Mouse (Mus musculus) heart, embryonic 14.5 days (tissue): ENCODE results near the gene Maml3. TPM values are rescaled to one million over a fixed set of nuclear protein-coding genes. Genes with fewer than 3 reads are reported as not detected.

Experiments used
- ATAC-seq: fragments of 200-750 bp; cut with Nextera tagmentation; 2 replicates; pipeline ENCODE4 v1.8.0; 2017; ENCODE audit warnings: low read depth, moderate TSS enrichment; ENCODE audit not compliant: insufficient number of reproducible peaks, insufficient read depth, low FRiP score
- H3K27ac ChIP-seq, 2 experiments: fragments of 200-500 bp in 1 of 2; fragments of 300-500 bp in 1 of 2; sonication (generic) in 1 of 2; replicated peaks in 1 of 2; 2 replicates each; pipeline ENCODE4 v1.5.1; 2012 to 2014; ENCODE audit warnings: low read depth in 2 of 2, low read length in 2 of 2, control low read depth in 1 of 2, mild to moderate bottlenecking in 1 of 2, mixed read lengths in 1 of 2; ENCODE audit not compliant: control insufficient read depth in 1 of 2, insufficient read depth in 1 of 2
- H3K27me3 ChIP-seq: fragments of 300-500 bp; sonication (generic); 2 replicates; pipeline ENCODE4 v1.6.1; 2014; ENCODE audit warnings: mild to moderate bottlenecking, low read length, control low read depth; ENCODE audit not compliant: control insufficient read depth, insufficient read depth
- H3K36me3 ChIP-seq: fragments of 300-500 bp; sonication (generic); 2 replicates; pipeline ENCODE4 v1.6.1; 2014; ENCODE audit warnings: mild to moderate bottlenecking, control low read depth, low read length, mixed read lengths; ENCODE audit not compliant: control insufficient read depth, insufficient read depth
- H3K4me1 ChIP-seq, 2 experiments: fragments of 200-500 bp in 1 of 2; fragments of 300-500 bp in 1 of 2; sonication (generic) in 1 of 2; 2 replicates each; pipeline ENCODE4 v1.6.1; 2012 to 2014; ENCODE audit warnings: low read length in 2 of 2, control low read depth in 1 of 2, mixed read lengths in 1 of 2; ENCODE audit not compliant: control insufficient read depth in 2 of 2, insufficient read depth in 2 of 2
- H3K4me2 ChIP-seq: fragments of 300-500 bp; sonication (generic); 2 replicates; pipeline ENCODE4 v1.6.1; 2014; ENCODE audit warnings: mild to moderate bottlenecking, low read length
- H3K4me3 ChIP-seq, 2 experiments: fragments of 200-500 bp in 1 of 2; fragments of 300-500 bp in 1 of 2; sonication (generic) in 1 of 2; 2 replicates each; pipeline ENCODE4 v1.5.1; 2012 to 2014; ENCODE audit warnings: low read length in 2 of 2, mild to moderate bottlenecking in 2 of 2, control low read depth in 1 of 2, low read depth in 1 of 2, moderate library complexity in 1 of 2; ENCODE audit not compliant: control insufficient read depth in 1 of 2, insufficient read depth in 1 of 2
- H3K9ac ChIP-seq: fragments of 300-500 bp; sonication (generic); 2 replicates; pipeline ENCODE4 v1.6.1; 2014; ENCODE audit warnings: mild to moderate bottlenecking, low read length
- H3K9me3 ChIP-seq: fragments of 300-500 bp; sonication (generic); 2 replicates; pipeline ENCODE4 v1.6.1; 2016; ENCODE audit warnings: low read length, control low read depth; ENCODE audit not compliant: control insufficient read depth
- WGBS: fragments of 180-500 bp; shearing (Covaris S2); extraction: QIAGEN DNeasy Blood & Tissue Kit; methylation state at CpG from one replicate; pipeline ENCODE4 v1.1.7; 2014; 5-methylcytosine and 5-hydroxymethylcytosine counted together
- polyA plus RNA-seq: library from polyadenylated mRNA; unstranded; fragments of >200 nt; fragmentation: Nextera tagmentation; extraction: Ambion mirVana; gene quantifications from 2 replicates; pipeline ENCODE4 v1.2.1, GENCODE M21; 2014

Gene Maml3
- polyA plus RNA-seq, 1 experiment from 2014 or later = 2.9 TPM

DNA sequence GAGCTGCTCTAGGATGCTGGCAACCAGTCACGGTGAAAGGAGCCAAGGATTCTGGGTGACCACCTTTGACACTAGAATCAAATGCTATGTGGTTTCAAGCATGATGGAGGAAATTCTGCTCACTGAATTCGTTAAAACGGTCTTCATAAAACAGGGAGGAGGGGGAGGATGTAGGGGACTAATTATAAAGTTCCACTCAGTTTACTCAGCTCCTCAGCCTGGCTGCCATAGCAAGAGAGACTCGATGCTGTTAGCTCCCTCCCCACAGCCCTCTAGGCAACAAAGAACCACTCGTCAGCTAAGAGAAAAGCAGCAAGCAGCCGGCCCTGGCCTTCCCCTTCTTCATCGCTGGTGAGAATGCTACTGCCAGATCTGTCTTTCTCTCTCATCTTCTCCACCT, 295.1 kb downstream of the Maml3 start:
- Histone ChIP-seq H3K4me2 (no peak overlapping the region), H3K27me3 (no peaks in the 10 kb centered on the region), H3K4me1 (no peaks in the 10 kb centered on the region), H3K27ac (no peak overlapping the region), H3K36me3 (no peaks in the 10 kb centered on the region), H3K9ac (no peak overlapping the region), H3K9me3 (no peaks in the 10 kb centered on the region), H3K4me3 (no peak overlapping the region)
- WGBS = 71% methylated on average over 7 of the region's 7 CpGs
- ATAC-seq = no peak

DNA sequence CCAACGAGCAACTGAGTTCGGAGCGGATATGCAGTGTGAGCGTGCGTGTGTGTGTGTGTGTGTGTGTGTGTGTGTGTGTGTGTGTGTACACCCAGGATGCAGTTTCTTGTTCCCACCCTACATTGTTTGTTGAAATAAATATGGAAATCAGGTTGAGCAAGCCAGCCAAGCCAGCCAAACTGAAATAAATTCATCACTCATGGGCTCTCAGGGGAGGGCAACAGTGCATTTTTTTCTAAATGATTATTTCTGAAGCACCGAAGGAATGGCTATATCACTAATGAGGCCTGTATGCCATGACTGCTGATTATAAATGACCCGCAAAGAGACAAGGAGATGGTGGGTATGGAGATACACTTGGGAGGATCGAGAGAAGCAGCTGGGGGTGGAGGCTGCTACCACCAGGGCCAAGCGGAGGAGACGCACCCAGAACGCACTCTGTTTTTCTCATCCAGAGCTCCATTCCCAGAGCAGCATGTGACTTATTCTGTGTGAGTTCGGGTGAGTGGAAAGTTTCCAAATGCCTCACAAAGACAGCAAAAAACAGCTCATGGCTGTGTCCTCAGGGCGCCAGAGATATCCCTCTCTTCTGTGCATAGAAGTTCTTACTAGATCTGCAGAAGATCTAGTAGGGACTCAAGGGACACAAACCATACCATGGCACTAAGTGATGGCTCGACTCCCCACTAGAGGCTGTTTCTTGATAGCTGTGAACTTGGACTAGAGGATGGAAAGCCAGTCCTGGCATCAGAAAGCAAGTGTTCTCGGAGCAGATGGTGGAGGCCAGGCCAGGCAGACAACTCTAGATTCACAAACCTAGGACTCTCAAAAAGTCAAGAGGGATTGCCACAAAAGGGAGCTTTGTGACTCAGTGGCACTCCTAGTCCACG, 296.6 kb downstream of the Maml3 start:
- no peak for ATAC-seq
- Histone ChIP-seq H3K27ac (no peak overlapping the region), H3K4me2 (no peak overlapping the region), H3K4me1 (no peaks in the 10 kb centered on the region), H3K9ac (no peak overlapping the region), H3K9me3 (no peaks in the 10 kb centered on the region), H3K36me3 (no peaks in the 10 kb centered on the region), H3K27me3 (no peaks in the 10 kb centered on the region), H3K4me3 (no peak overlapping the region)
- WGBS = 86% methylated on average over 16 of the region's 16 CpGs

DNA sequence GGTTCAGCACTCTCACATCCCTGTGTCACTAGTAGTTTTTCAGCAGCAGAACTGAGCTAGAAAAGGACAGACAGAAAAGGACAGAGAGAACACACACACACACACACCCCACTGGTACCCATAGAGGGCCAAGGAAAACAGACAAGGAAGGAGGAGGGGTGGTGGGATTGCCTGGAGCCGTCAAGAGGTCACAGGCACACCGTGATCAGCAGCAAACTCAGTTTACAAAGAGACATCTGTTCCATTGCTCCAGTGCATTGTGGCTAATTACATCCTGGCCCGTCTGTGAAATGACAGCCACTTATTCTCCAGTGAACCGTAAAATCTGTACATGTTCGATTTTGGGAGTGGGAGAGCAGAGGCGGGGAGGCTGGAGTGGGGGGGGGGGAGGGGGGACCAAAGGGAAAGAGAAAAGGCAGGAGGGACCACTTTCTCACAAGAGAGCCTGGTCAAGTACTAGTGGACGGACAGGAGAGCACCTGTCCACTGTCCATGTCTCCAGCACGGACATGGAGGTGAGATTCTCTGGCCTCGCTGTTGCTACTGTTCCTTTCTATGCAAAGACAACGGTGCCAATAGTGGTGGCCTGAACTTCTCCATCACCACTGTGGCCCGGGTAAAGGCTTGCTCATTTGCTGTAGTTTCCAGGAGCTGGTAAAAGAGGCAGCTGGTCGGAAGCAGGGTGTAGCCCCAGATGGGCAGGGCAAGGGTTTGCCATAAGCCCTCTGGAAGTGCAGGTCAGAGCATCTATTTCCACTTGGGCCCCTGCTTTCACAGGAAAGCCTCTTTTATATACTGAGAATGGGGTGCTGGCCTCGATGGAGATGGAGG, 299.2 kb downstream of the Maml3 start:
- no peak overlapping the region for H3K4me2 ChIP-seq
- WGBS = 66% methylated on average over 13 of the region's 13 CpGs
- no peak for ATAC-seq

DNA sequence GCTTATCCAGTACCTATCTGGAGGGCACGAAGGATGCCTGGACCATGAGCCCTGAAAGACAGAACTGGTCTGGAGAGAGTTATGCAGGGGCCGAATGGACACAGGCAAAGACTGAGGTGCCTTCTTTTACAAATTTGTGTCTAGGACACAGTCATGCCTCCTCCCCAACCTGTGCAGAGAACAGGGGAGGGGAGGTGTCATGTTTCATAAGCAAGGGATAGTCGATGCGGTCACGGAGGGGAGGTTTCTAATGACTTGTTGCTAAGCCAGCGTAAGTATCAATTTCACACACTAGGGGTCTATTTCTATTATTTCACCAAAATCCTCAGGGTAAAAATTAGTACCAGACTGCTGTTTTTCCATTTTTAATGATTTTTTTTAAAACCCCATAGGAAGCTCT, 301.0 kb downstream of the Maml3 start:
- Histone ChIP-seq H3K27ac (no peak overlapping the region), H3K4me3 (no peak overlapping the region), H3K27me3 (no peaks in the 10 kb centered on the region), H3K9ac (no peak overlapping the region), H3K4me1 (peaks cover 4% of the 10 kb centered on the region in 2 experiments; a peak in 1 of 4 replicates), H3K4me2 (no peak overlapping the region), H3K9me3 (no peaks in the 10 kb centered on the region), H3K36me3 (no peaks in the 10 kb centered on the region)
- no peak for ATAC-seq
- 81% methylated on average over 6 of the region's 6 CpGs for WGBS

More for the DNA sequence above, 299.2 kb downstream of the Maml3 start:
- Histone ChIP-seq H3K36me3 (no peaks in the 10 kb centered on the region), H3K27ac (no peak overlapping the region), H3K27me3 (no peaks in the 10 kb centered on the region), H3K9ac (no peak overlapping the region), H3K4me3 (no peak overlapping the region), H3K4me1 (0 out of 4 replicates have a peak, but pooled peaks cover 0 to 2% of the 10 kb centered on the region in 2 experiments), H3K9me3 (no peaks in the 10 kb centered on the region)

GRCm38 (mm10) chr3:51799650-51800049, 305.2 kb downstream of the Maml3 start:
- ATAC-seq = no peak

DNA sequence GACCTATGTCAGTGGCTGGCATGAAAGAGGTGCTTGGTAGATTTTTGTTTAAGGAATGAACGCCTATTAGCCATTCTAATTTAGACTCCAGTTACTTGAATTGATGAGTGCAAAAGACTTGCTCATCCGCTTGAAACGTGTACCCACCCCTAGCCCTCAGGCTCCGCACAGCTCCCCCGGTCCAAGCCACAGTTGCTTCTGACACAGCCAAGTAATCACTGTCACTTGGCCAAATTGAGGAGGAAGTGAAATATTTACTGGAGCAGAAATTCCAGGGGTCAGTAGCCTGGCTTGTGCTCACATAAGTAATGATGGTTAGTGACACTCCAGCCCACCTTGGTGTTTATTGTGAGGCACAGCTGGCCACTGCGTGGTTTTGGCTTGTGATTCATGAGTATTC, 308.0 kb downstream of the Maml3 start:
- no peak overlapping the region for H3K4me3 ChIP-seq
- H3K9ac ChIP-seq = no peak overlapping the region
- H3K4me1 ChIP-seq = peaks cover 9 to 14% of the 10 kb centered on the region in 2 experiments
- WGBS = 71% methylated on average over 6 of the region's 6 CpGs
- H3K27me3 ChIP-seq = no peaks in the 10 kb centered on the region
- no peaks in the 10 kb centered on the region for H3K36me3 ChIP-seq
- ATAC-seq = no peak
- no peaks in the 10 kb centered on the region for H3K9me3 ChIP-seq
- H3K4me2 ChIP-seq = peak overlapping the region; percentile 8
- H3K27ac ChIP-seq = no peak overlapping the region

More at GRCm38 (mm10) chr3:51799650-51800049, 305.2 kb downstream of the Maml3 start:
- Histone ChIP-seq H3K27ac (no peak overlapping the region), H3K4me2 (no peak overlapping the region), H3K4me1 (peaks cover 10 to 14% of the 10 kb centered on the region in 2 experiments), H3K4me3 (no peak overlapping the region), H3K27me3 (no peaks in the 10 kb centered on the region), H3K9ac (no peak overlapping the region), H3K9me3 (no peaks in the 10 kb centered on the region), H3K36me3 (no peaks in the 10 kb centered on the region)
- WGBS = 89% methylated on average over 9 of the region's 9 CpGs

- Histone ChIP-seq H3K9ac (no peak overlapping the region), H3K36me3 (no peaks in the 10 kb centered on the region), H3K4me2 (peak overlapping the region; percentile 8), H3K27ac (no peak overlapping the region), H3K4me3 (no peak overlapping the region), H3K9me3 (no peaks in the 10 kb centered on the region), H3K27me3 (no peaks in the 10 kb centered on the region), H3K4me1 (peaks cover 9 to 14% of the 10 kb centered on the region in 2 experiments)
- 82% methylated on average over 12 of the region's 12 CpGs for WGBS
- no peak for ATAC-seq
Observed at GRCm38 (mm10) chr3:51796219-51796828, 308.6 kb downstream of the Maml3 start.
